Mouse (Mus musculus): ENCODE results near the gene Map3k5.

DNA sequence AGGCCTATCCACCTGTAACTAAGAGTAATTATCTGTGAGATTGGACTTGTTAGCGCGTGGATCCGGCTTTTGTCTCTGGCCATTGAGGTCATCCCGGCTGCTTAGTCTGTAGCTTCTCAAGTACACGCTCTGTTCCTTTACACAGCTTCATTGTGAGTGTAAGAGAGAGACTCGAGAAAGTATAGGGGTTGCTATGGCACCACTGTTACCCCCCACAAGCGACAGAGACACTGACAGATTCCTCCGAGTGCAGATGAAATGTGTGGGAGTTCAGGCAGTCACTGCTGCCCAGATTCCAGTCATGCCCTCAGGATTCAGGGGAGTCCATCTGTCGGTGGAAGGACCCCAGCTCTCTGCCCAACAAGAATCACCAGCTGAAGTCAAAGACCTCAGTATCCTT is 53.5 kb downstream of the Map3k5 start:
- TF ChIP-seq CTCF (IDR thresholded peaks at IDR 0.05; ENCODE audit: insufficient read depth, low read depth, low read length) (no peak), POLR2A (IDR thresholded peaks at IDR 0.05; ENCODE audit: insufficient read depth, low read depth, low read length) (no peak)

Measured in olfactory bulb, adult 2 months (tissue).